Mouse (Mus musculus): ENCODE results near the gene Slc25a13.

GRCm38 (mm10) chr6:6092497-6092896, 124.5 kb downstream of the Slc25a13 start:
- no peak for TF ChIP-seq POLR2A (IDR thresholded peaks at IDR 0.05; ENCODE audit: low read depth, low read length)
- no peak for TF ChIP-seq CTCF (IDR thresholded peaks at IDR 0.05; ENCODE audit: extremely low read depth, insufficient read length, insufficient replicate concordance, low read depth, low read length)

All from small intestine, adult 2 months (tissue).